Mouse (Mus musculus) ES-Bruce4 (cell line): ENCODE results near the gene Aspscr1. TPM values are rescaled to one million over a fixed set of nuclear protein-coding genes. Genes with fewer than 3 reads are reported as not detected.

Source experiments
- H3K27ac ChIP-seq: 2 replicates; pipeline ENCODE4 v1.5.1; 2012; ENCODE audit warnings: low read length, inconsistent platforms; ENCODE audit not compliant: insufficient read depth
- H3K27me3 ChIP-seq: 2 replicates; pipeline ENCODE4 v1.6.1; 2012; ENCODE audit warnings: mild to moderate bottlenecking, low read length, inconsistent platforms; ENCODE audit not compliant: control insufficient read depth, poor library complexity, insufficient read depth, severe bottlenecking
- H3K36me3 ChIP-seq: 2 replicates; pipeline ENCODE4 v1.6.1; 2012; ENCODE audit warnings: inconsistent platforms, mild to moderate bottlenecking, low read length, moderate library complexity; ENCODE audit not compliant: control insufficient read depth, poor library complexity, insufficient read depth, severe bottlenecking
- H3K4me1 ChIP-seq: one replicate; pipeline ENCODE4 v1.8.1; 2011; ENCODE audit warnings: low read length; ENCODE audit not compliant: control insufficient read depth, insufficient read depth
- H3K4me3 ChIP-seq: 2 replicates; pipeline ENCODE4 v1.5.1; 2011; ENCODE audit warnings: low read depth, mild to moderate bottlenecking, low read length
- H3K9ac ChIP-seq: 2 replicates; pipeline ENCODE4 v1.6.1; 2012; ENCODE audit warnings: low read depth, mild to moderate bottlenecking, inconsistent platforms; ENCODE audit not compliant: poor library complexity, severe bottlenecking
- H3K9me3 ChIP-seq: replicated peaks from 2 replicates; pipeline ENCODE4 v1.6.1; 2012; ENCODE audit warnings: mild to moderate bottlenecking, low read length, inconsistent platforms; ENCODE audit not compliant: control insufficient read depth, poor library complexity, insufficient read depth, severe bottlenecking
- CTCF ChIP-seq: IDR thresholded peaks from one replicate; pipeline ENCODE4 v1.8.1; 2011; ENCODE audit warnings: low read depth, low read length
- EP300 ChIP-seq: IDR thresholded peaks from 2 replicates; pipeline ENCODE4 v1.6.1; 2011; ENCODE audit warnings: low read depth, low read length; ENCODE audit not compliant: insufficient read depth
- POLR2A ChIP-seq: IDR thresholded peaks from one replicate; pipeline ENCODE4 v1.8.1; 2011; ENCODE audit warnings: low read length; ENCODE audit not compliant: insufficient read depth
- polyA plus RNA-seq: library from polyadenylated mRNA; stranded (reverse); fragments of >200 nt; gene quantifications from 2 replicates; pipeline ENCODE4 v1.2.4, GENCODE M21; 2011; ENCODE audit warnings: low read depth; ENCODE audit not compliant: missing spikeins, insufficient read depth, insufficient read length

The Aspscr1 gene
- polyA plus RNA-seq, 1 experiment, result 50.8 TPM

GRCm38 (mm10) chr11:120660301-120661075 is 12.3 kb upstream of the Aspscr1 start:
- Histone ChIP-seq H3K4me3 (peak overlapping the region; percentile 87), H3K9me3 (no peaks in the 10 kb centered on the region), H3K4me1 (peaks cover 2% of the 10 kb centered on the region), H3K9ac (peak overlapping the region; percentile 78), H3K27ac (no peak overlapping the region), H3K27me3 (peaks cover 3% of the 10 kb centered on the region; the same call in 1 of the 2 replicates), H3K36me3 (no peaks in the 10 kb centered on the region)
- TF ChIP-seq POLR2A (no peak), CTCF (no peak), EP300 (no peak)

- no peak for TF ChIP-seq POLR2A
- TF ChIP-seq EP300, result no peak
- TF ChIP-seq CTCF, result no peak
Observed at GRCm38 (mm10) chr11:120661076-120661460, 11.7 kb upstream of the Aspscr1 start, which contains the start of gene Notum. Gene Notum, minus strand, starts transcription at chr11:120661175.

GRCm38 (mm10) chr11:120662759-120663158 is 10.0 kb upstream of the Aspscr1 start:
- peaks cover 3% of the 10 kb centered on the region; the same call in 1 of the 2 replicates for H3K27me3 ChIP-seq
- H3K4me3 ChIP-seq, result no peak overlapping the region
- H3K27ac ChIP-seq, result peak overlapping the region; percentile 7
- H3K9ac ChIP-seq, result no peak overlapping the region
- H3K9me3 ChIP-seq, result no peaks in the 10 kb centered on the region
- H3K4me1 ChIP-seq, result peaks cover 2% of the 10 kb centered on the region
- H3K36me3 ChIP-seq, result no peaks in the 10 kb centered on the region
- TF ChIP-seq CTCF (no peak), EP300 (no peak), POLR2A (no peak)

More at GRCm38 (mm10) chr11:120661076-120661460, 11.7 kb upstream of the Aspscr1 start, which contains the start of gene Notum:
- Histone ChIP-seq H3K4me1 (peaks cover 2% of the 10 kb centered on the region), H3K27ac (no peak within 1 kb of the TSS), H3K27me3 (peaks cover 3% of the 10 kb centered on the region; the same call in 1 of the 2 replicates), H3K4me3 (peak within 1 kb of the TSS; percentile 87), H3K36me3 (no peaks in the 10 kb centered on the region), H3K9ac (peak within 1 kb of the TSS; percentile 78), H3K9me3 (no peaks in the 10 kb centered on the region)

DNA sequence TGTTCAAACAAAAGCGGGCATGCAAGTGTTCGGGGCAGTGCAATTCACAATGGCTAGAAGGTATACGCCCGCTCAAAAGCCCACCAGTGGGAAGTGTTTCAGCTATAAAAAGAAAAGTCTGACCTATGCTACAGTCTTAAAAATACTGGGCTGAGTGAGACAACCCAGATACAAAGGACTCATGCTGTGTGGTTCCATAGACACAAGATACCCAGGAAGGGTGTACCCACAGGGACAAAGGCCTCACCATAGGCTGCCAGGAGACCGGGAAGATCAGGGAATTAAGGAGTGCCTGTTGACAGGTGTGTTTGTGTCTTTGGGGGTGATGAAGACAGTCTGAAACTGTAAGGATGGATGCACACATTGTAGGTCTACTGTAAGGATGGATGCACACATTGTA is 9.1 kb upstream of the Aspscr1 start:
- no peaks in the 10 kb centered on the region for H3K9me3 ChIP-seq
- H3K27ac ChIP-seq, result peak overlapping the region; percentile 34
- H3K27me3 ChIP-seq, result peaks cover 3% of the 10 kb centered on the region; the same call in 1 of the 2 replicates
- no peak overlapping the region for H3K4me3 ChIP-seq
- H3K4me1 ChIP-seq, result peaks cover 2% of the 10 kb centered on the region
- H3K9ac ChIP-seq, result no peak overlapping the region
- TF ChIP-seq EP300 (0 out of 2 replicates have a peak, but pooled peaks have one; percentile 69), POLR2A (no peak), CTCF (no peak)
- no peaks in the 10 kb centered on the region for H3K36me3 ChIP-seq

DNA sequence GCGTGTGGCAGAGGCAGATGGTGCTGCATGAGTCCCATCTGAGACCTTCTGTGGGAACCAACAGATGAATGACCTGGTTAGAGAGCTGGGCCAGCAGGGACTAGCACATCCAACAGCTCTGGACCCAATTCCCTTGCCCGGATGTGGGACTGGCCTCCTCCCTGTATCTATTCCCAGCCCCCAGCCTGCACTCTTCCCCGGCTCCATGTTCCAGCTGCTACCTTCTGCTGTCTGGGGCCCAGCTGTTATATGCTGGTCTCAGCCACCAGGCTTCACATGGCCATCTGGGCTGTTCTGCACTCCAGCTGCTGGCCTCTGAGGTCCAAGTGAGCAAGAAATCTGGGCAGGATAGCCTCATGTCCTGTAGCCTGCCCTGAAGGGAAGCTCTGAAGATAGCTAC is 7.4 kb upstream of the Aspscr1 start:
- Histone ChIP-seq H3K36me3 (no peaks in the 10 kb centered on the region), H3K4me1 (peaks cover 2% of the 10 kb centered on the region), H3K9me3 (no peaks in the 10 kb centered on the region), H3K9ac (no peak overlapping the region), H3K27ac (no peak overlapping the region), H3K27me3 (peaks cover under 1% of the 10 kb centered on the region; the same call in 1 of the 2 replicates), H3K4me3 (no peak overlapping the region)
- TF ChIP-seq POLR2A (no peak), CTCF (no peak), EP300 (no peak)

GRCm38 (mm10) chr11:120666617-120667016 is 6.2 kb upstream of the Aspscr1 start:
- H3K4me3 ChIP-seq, result no peak overlapping the region
- no peak overlapping the region; the same call in 1 of the 2 replicates for H3K27ac ChIP-seq

More at GRCm38 (mm10) chr11:120666617-120667016, 6.2 kb upstream of the Aspscr1 start:
- Histone ChIP-seq H3K9me3 (no peaks in the 10 kb centered on the region), H3K36me3 (no peaks in the 10 kb centered on the region), H3K27me3 (no peaks in the 10 kb centered on the region), H3K9ac (no peak overlapping the region), H3K4me1 (peaks cover 2% of the 10 kb centered on the region)
- TF ChIP-seq POLR2A (no peak), CTCF (no peak), EP300 (no peak)
